Mouse (Mus musculus): ENCODE data around the gene Tubgcp6.

Gene Tubgcp6

DNA sequence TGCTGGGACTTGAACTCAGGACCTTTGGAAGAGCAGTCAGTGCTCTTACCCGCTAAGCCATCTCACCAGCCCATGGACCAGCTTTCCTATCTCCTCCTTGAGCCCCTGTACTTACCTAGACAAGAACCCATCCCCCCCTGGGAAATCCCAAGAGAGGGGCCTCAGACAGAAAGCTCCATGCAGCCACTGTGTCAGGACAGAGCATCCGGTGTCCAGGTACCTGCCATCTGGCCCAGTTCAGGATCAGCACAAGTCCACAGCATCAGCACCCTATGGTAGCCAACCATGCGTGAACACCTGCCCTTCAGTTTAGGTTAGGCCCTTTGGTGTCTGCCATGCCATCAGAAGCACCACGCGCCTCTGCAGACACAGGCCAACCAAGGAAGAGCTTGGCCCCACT, 58.0 kb downstream of the Tubgcp6 start:
- DNase-seq (ENCODE audit: low read depth, low spot score), result no peak

DNA sequence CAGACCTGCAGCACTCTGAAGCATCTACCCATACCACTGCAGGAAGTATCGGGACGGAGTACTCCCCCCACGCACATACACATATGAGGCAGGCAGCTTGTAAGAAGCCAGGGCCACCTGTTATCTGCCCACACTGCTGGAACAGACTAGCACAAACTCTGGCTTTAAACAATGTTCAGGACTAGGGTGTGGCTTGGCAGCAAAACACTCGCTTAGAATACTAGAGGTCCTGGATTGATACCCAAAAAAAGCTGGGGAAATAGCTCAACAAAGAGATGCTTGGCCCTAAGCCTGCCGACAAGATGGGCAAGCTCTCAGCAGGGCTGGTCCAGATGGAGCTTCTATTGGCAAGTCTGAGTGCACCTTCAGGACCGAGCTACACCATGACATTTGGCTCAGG, 59.4 kb downstream of the Tubgcp6 start:
- peak; percentile 95 for DNase-seq (ENCODE audit: low read depth, low spot score)

DNA sequence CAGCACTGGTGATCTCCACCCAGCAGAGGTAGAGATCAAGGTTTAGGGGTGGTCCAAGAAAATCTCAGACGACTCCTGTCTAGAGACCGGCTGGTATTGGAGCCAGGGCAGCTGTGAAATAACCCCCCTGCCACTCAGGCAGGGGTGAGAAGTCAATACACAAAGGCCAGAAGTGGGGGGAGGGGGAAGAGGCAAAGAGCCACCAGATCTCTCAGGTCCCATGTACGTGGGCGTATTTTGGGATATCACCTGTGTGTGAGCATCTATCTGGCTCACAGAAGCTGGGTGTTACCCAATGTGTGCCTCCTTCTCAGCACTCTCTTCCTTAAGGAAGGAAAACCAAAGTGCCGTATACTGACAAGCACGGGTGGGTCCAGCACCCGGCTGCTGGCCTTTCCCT, 59.9 kb downstream of the Tubgcp6 start:
- no peak for DNase-seq (ENCODE audit: low read depth, low spot score)

DNA sequence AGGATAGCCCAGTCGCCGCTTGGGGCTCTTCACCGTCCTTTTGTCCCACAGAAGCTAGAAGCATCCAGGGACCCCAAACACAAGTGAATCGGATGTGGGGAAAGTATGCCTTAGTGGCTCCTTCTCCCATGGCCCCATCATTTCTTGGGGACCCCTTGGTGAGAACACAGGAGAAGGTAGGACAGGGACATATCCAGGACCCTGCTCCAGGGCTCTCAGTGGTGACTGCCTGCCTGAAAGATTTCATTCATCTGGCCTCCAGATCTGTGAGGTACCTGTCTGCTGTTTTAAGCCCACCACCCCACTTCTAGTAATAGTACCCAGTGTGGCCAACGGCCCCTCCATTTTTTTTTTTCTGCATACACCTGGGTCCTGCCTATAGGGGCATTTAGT, 60.4 kb downstream of the Tubgcp6 start:
- DNase-seq (ENCODE audit: low read depth, low spot score), result no peak

DNA sequence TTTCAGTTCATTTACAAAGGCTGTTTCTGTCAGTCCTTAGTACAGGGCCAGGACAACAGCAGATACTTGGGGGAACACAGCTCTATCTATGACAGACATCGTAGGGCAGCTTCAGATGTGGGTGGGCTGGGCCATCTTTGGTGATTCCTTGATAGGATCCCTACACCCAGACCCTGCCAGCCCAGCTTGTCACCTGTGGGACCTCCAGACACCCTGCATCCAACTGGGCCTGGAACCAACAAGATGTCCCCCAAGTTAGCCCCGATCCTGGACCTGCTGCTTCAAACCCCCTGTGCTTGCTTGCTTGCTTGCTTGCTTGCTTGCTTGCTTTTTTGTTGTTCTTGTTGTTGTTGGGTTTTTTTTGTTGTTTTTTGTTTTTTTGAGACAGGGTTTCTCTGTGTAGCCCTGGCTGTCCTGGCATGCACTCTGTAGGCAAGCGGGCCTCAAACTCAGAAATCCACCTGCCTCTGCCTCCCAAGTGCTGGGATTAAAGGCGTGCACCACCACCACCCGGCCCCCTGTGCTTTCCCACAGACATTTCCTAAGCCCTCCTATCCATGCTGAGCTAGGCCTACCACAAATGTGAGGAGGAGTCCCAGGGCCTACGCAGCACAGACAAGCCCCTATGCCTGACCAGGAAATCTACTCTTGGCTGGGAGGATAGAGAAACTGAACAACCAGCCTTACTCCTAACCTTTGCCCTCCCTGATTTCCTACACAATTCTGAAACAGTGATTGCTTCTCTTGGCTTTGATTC, 61.0 kb downstream of the Tubgcp6 start:
- DNase-seq (ENCODE audit: low read depth, low spot score), result no peak

DNA sequence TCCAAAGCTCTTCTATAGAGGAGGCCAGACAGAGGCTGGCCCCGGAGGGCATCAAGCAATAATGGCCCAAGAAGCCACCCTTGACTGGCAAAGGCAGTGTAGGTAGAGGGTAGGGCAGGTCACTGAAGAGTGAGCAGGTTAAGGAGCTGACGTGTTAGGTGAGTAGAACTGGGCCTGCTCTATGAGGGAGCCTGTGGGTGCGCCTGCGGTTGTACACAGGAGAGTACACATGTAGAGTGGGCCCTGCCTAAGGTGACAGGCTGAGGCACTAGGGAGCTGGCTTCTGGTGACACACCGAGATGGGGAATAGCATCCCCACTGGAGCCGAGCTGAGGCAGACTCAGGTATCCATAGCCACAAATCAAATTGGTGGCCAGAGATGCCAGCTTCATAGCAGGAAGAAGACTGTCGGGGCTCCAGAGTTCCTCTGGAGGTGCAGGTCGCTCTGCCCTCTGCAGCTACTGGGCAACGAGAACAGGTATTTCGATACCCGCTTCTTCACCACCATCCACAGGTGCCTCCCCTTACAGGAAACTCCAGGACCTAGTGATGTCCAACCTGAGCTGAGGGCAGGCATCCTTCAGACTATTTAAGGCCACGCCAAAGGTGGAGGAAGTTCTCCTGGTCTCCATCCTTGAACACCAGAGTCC, 62.0 kb downstream of the Tubgcp6 start:
- no peak for DNase-seq (ENCODE audit: low read depth, low spot score)

DNA sequence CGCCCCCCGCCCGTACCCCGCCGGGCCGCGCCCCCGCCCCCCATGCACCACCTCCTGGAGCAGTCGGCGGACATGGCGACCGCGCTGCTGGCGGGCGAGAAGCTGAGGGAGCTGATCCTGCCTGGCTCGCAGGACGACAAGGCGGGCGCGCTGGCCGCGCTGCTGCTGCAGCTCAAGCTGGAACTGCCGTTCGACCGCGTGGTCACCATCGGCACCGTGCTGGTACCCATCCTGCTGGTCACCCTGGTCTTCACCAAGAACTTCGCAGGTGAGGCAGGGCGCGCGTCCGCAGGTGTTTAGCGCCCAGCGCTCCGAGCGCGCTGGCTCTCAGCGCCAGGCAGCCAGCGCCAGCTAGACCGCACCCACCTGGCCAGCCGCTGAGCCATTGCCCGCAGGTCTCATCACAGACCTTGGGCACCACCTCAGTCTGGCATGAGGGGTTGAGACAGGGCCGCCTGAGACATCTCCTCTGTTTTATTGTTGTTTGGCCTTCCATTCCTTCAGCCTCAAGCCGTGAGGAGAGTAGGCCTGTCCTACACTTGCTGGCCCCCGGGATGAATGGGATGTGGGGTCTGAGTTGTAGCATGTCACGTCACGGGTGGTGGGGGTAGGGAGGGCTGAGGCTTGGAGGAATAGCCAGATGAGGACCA, 62.8 kb downstream of the Tubgcp6 start:
- peak; percentile 65 for DNase-seq (ENCODE audit: low read depth, low spot score)

DNA sequence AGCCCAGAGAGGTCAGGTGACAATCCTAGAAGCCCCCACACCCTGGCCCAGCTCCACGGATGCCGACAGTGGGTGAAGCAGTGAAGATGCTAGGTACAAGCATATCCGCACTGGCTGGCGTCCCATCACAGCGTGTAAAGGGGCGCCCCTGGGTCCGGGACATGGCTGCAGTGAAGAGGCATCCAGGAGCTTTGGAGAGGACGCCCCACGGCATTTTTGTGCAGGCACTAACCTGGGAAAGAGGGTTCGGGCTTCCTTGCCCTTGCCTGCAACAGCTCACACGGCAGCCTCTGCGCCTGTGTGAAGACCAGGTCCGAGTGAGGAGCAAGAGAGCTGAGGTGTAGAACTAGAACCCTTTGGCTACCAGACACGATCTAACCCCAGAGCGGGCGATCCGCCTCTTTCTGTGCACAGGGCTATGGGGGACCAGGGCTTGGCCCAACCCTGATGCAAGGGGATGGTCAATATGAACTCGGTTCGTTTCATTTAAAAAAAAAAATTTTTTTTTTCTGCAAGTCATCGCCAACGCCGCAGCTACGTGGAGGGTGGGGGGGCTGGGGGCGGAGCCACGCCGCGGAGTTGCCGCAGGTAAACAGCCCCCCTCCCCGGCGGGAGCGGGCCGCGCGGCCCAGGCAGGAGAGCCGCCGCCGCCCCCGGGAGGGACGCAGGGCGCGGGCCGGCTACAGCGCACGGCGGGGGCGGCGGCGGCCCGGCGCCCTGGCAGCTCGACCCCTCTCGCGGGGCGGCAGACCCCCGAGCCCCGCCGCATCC, 63.6 kb downstream of the Tubgcp6 start, which contains the start of gene Panx2:
TSS of gene Panx2 (plus strand) at position 574 of the 771 bp plus-strand sequence.
- DNase-seq (ENCODE audit: low read depth, low spot score), result peak; percentile 78

DNA sequence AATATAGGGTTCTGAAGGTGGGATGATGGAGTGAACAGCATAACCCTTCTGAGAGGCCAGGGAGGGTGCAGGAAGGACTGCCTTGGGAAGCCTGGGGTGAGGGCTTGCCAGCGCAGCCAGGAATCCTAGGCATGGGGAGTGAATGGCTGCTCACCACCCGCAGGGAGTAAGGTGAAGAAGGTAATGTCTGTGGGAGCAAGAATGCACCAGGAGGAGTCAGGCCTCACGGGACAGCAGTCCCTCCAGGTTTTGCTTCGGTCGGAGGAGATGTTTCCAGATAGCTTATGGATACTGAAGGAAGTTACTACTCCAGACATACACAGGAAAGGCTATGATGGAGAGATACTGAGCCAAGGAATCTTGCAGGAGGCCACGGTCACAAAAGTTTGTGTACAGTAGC, 64.2 kb downstream of the Tubgcp6 start:
- DNase-seq (ENCODE audit: low read depth, low spot score), result no peak

DNA sequence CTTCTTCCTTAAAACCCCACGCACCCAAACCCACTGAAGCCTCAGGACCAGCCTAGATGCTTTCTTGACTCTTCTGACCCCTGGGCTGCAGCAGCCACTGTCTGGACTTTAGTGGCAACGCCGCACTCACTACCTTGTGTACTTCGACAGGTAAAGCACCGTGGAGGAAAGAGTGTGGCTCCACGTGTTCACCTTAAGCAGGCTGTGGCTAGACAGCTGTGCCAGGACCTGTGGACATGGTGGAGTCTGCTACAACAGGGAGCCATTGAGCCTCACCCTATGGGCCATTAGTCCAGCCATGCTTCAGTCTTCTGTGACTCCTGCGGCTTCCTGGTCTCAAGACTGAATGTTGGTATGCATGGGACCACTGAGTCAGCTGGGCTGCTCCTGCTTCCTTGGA, 68.2 kb downstream of the Tubgcp6 start:
- no peak for DNase-seq (ENCODE audit: low read depth, low spot score)
